Mouse (Mus musculus): ENCODE measurements around the gene Onecut1.

DNA sequence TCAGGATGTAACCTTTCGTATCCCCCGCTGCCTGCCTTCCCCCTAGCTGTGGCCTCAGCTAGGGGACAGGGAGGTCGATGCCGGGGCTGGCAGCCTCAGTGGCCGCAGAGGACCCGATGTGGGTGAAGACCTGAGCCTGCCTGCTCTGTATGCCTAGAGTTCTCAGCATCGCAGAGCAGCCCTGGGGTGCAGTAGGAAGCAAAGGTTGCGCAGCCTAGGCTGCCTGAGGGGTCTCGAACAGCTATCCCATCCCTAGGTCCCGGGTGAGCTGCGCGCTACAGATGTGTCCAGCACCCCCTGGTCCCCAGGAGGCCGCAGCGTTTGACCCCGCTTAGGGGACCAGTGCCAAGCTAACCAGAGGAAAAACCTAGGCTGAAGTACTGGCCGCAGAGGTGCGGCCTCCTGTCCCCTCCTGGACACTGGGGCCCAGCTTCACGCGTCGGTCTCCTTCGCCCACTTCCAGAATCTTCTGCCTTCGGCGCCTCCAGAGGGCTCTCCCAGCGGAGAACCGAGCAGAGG, 7.6 kb upstream of the Onecut1 start:
- TF ChIP-seq MEF2A (IDR thresholded peaks at IDR 0.05; ENCODE audit: extremely low read depth, insufficient replicate concordance, low read depth, low read length, poor library complexity, severe bottlenecking) (no peak), POLR2A (IDR thresholded peaks at IDR 0.05; ENCODE audit: control insufficient read depth in 1 of 2, insufficient read depth in 1 of 2, low read depth in 1 of 2, low read length in 2 of 2, poor library complexity in 1 of 2) (no peak), MAX (IDR thresholded peaks at IDR 0.05; ENCODE audit: low read length) (no peak), POLR2AphosphoS2 (IDR thresholded peaks at IDR 0.05; ENCODE audit: low read length) (no peak), CTCF (IDR thresholded peaks at IDR 0.05 in 2 of 3, conservative IDR thresholded peaks at IDR 0.05 in 1 of 3; ENCODE audit: control insufficient read depth in 1 of 3, insufficient read depth in 1 of 3, low read depth in 2 of 3, low read length in 3 of 3, poor library complexity in 1 of 3, severe bottlenecking in 1 of 3) (no peak), GABPA (IDR thresholded peaks at IDR 0.05; ENCODE audit: low read depth, low read length) (no peak), SMC3 (IDR thresholded peaks at IDR 0.05; ENCODE audit: low read depth, low read length) (no peak), USF1 (IDR thresholded peaks at IDR 0.05; ENCODE audit: low read depth, low read length) (no peak), MYB (IDR thresholded peaks at IDR 0.05; ENCODE audit: low read depth, low read length) (no peak), E2F4 (IDR thresholded peaks at IDR 0.05; ENCODE audit: borderline replicate concordance, low read depth, low read length) (no peak), ZC3H11A (IDR thresholded peaks at IDR 0.05; ENCODE audit: low read depth, low read length) (no peak)

All from MEL (cell line).